Mouse (Mus musculus) inflammation-experienced regulatory T-cells, adult 6 months (primary cell): ENCODE measurements around the gene Lrrc34. TPM values are rescaled to one million over a fixed set of nuclear protein-coding genes. Genes with fewer than 3 reads are reported as not detected.
A peak's percentile ranks its signal among the peaks of the same experiment; 100 is the strongest.

Experiments used
- ATAC-seq: one replicate; pipeline ENCODE4 v1.8.0; 2017
- polyA plus RNA-seq, 3 experiments: library from polyadenylated mRNA; unstranded; fragments of 100-300 nt; shearing (Covaris generic); gene quantifications; one replicate each; pipeline ENCODE4 v1.2.1; 2017

Gene Lrrc34
- polyA plus RNA-seq, 3 experiments from 2014 or later: 0.42 to 0.44 TPM; not detected in 1

DNA sequence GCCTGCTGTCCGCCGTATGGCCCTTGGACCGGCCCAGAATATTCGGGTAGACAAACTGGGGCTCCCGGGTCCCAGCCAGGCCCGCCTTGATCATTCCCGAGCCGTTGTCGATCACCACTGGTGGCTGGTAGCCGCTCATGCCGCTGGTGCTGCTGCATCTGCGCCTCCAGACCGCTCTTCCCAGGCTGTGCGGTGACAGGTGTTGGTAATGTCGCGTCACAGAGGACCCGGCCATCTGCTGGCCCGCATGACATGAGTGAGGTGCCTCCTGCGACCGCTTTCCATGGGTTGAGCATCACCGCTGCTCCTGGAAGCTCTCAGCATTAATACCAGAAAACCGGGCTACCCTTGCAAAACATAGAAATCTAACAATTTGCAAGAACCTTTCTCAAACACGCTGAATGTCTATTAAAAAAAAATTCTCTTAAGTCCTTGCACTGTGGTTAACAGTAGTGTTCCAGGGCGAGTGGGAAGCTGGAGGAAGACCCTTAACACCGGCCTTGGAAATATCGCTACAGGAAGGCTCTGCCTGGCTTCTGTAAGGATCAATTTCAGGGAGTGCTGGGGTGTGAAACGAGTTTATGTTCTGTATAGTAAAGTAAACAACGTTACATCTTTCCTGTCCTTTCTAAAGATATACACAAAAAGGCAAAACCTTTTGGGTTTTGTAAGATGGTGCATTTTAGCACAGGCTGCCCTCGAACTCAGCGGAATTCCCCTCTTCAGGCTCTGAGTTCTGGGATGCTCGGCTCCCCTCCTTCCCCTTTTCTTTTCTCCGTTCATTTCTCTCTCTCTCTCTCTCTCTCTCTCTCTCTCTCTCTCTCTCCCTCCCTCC, 47.7 kb downstream of the Lrrc34 start, which contains the start of gene Actrt3:
TSS of gene Actrt3 (minus strand) at position 229 of the 835 bp plus-strand sequence.
- no peak for ATAC-seq

- no peak for ATAC-seq
These were observed 50.4 kb downstream of the Lrrc34 start for GRCm38 (mm10) chr3:30597271-30597670.

DNA sequence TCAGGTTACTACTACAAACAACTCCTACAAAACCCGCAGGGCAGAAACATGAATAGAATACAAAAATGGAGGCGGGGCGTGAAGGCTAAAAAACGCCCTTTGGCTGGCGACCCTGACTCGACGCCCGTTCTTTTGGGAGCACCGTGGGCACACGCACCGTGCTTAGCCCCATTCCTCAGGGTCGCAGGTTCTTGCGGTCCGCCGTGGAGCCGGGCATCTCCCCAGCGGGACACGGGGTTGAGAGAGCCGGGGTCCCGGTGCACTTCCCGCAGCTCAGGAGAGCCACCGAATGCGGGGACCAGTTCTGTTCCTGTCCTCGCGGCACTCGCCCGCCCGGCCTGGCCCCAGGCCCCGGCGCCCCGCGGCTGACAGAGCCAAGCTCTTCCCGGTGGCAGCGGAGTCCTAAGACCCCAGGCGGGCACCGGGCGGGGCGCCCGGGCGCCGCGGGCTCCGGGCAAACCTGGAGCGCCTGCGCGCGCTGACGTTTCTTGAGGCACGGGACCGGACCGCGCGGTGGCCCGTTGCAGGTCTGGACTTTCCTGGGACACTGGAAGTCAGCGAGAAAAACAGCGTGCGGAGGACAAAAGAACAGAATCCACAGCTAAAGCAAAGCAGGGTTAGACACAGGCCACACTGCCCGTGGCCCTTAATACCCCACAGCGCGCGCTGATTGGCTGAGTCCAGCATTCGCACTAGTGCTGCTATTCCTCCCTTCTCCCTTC, 52.4 kb downstream of the Lrrc34 start:
- peak; percentile 27 for ATAC-seq

GRCm38 (mm10) chr3:30593719-30594485, 53.8 kb downstream of the Lrrc34 start:
- ATAC-seq: peak; percentile 56

DNA sequence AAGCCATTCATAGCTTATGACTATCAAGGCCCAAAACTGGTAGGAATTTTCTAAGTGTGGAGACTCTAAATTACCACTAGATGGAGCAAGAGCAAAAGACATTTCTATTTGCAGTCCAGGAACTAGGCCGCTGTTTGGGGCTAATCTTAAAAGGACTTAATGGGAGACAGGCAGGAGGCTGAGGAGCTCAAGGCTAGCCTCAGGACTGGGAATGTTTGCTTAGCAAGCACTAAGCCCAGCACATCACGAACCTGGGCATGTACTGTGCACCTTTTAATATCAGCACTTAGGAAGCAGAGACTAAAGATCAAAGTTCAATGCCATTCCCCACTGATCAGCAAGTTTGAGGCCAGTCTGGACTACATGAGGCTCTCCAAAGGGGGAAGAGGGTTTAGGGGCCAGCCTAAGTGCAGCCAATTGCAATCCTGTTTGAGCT, 55.2 kb downstream of the Lrrc34 start:
- ATAC-seq: peak; percentile 79

- no peak for ATAC-seq
These were observed 58.8 kb downstream of the Lrrc34 start for GRCm38 (mm10) chr3:30588865-30589264.

Other genes starting within 250 kb of the Lrrc34 start
- gene Mecom, start 99.9 kb downstream of the Lrrc34 start, polyA plus RNA-seq: not detected
- gene Actrt3, start 47.9 kb downstream of the Lrrc34 start, polyA plus RNA-seq: under 1 TPM; 0.23 to 0.58 (median 0.24) TPM
- 10 to 100 TPM; 34.9 to 43.8 (median 36.9) TPM for gene Mynn, start 45.8 kb downstream of the Lrrc34 start, polyA plus RNA-seq
- gene Lrriq4, start 3.4 kb downstream of the Lrrc34 start, polyA plus RNA-seq: not detected
- gene Lrrc31, start 52.0 kb upstream of the Lrrc34 start, polyA plus RNA-seq: under 1 TPM in 1 of 3 experiments, not detected in 2; 0.09 TPM
- not detected for gene Samd7, start 98.4 kb upstream of the Lrrc34 start, polyA plus RNA-seq
- gene Sec62, start 145.0 kb upstream of the Lrrc34 start, polyA plus RNA-seq: 100 to 1,000 TPM in 1 of 3 experiments, 10 to 100 TPM in 2; 62.0 to 106 (median 82.2) TPM
- gene Gpr160, start 208.1 kb upstream of the Lrrc34 start, polyA plus RNA-seq: 1 to 10 TPM; 2.4 to 8.7 (median 3.9) TPM